Mouse (Mus musculus) left cerebral cortex, postnatal 36 days (tissue): ENCODE results near the gene Manba. TPM values are rescaled to one million over a fixed set of nuclear protein-coding genes. Genes with fewer than 3 reads are reported as not detected.

Experiments used
- DNase-seq, 2 experiments: peaks; one replicate each; pipeline ENCODE4 v3.0.0; 2021 to 2022; ENCODE audit warnings: low spot score in 2 of 2, mixed read lengths in 1 of 2
- intact Hi-C: fragments of 180-260 bp; cut with DNase I; formaldehyde crosslinking; loops from one replicate; pipeline ENCODE4 v1.15.1; 2025
- total RNA-seq, 2 experiments: library from RNA; stranded (reverse); gene quantifications; 2 replicates each; pipeline ENCODE4 v1.2.3; 2021

Manba gene
- total RNA-seq, 2 experiments from 2014 or later: 7.2 to 9.9 TPM

GRCm38 (mm10) chr3:135571540-135571939, 86.1 kb downstream of the Manba start:
- DNase-seq: no peak
- intact Hi-C loops: no loop called here

GRCm38 (mm10) chr3:135573051-135573450, 87.6 kb downstream of the Manba start:
- intact Hi-C loops: no loop called here
- no peak for DNase-seq

GRCm38 (mm10) chr3:135575126-135575525, 89.7 kb downstream of the Manba start:
- intact Hi-C loops: no loop called here
- DNase-seq: no peak

GRCm38 (mm10) chr3:135578588-135579140, 93.3 kb downstream of the Manba start:
- no peak for DNase-seq
- intact Hi-C loops: no loop called here

- DNase-seq: no peak
- intact Hi-C loops: no loop called here
These were observed 93.8 kb downstream of the Manba start for GRCm38 (mm10) chr3:135579179-135579578.

- DNase-seq: no peak
- intact Hi-C loops: loop anchor here (5.0 kb wide), 1 partner anchor 178 kb away; no protein-coding TSS in a partner anchor
These were observed 95.2 kb downstream of the Manba start for GRCm38 (mm10) chr3:135580439-135581275.

GRCm38 (mm10) chr3:135581606-135582117, 96.3 kb downstream of the Manba start:
- intact Hi-C loops: loop anchor here (5.0 kb wide), 1 partner anchor 179 kb away; no protein-coding TSS in a partner anchor
- DNase-seq: no peak

- intact Hi-C loops: loop anchor here (5.0 kb wide), 1 partner anchor 180 kb away; no protein-coding TSS in a partner anchor
- no peak for DNase-seq
These were observed 96.8 kb downstream of the Manba start for GRCm38 (mm10) chr3:135582246-135582645.

GRCm38 (mm10) chr3:135585482-135585881, 100.1 kb downstream of the Manba start:
- no peak for DNase-seq
- intact Hi-C loops: no loop called here

GRCm38 (mm10) chr3:135586060-135586459, 100.6 kb downstream of the Manba start:
- no peak for DNase-seq
- intact Hi-C loops: no loop called here

- intact Hi-C loops: no loop called here
- peak in 1 of 2 experiments; percentile 28 for DNase-seq
These were observed 101.1 kb downstream of the Manba start for GRCm38 (mm10) chr3:135586471-135586880.

- DNase-seq: no peak
- intact Hi-C loops: no loop called here
These were observed 105.1 kb downstream of the Manba start for GRCm38 (mm10) chr3:135590471-135590870.

GRCm38 (mm10) chr3:135591376-135591775, 106.0 kb downstream of the Manba start:
- no peak for DNase-seq
- intact Hi-C loops: no loop called here

GRCm38 (mm10) chr3:135592011-135592410, 106.6 kb downstream of the Manba start:
- DNase-seq: no peak
- intact Hi-C loops: no loop called here

GRCm38 (mm10) chr3:135594238-135594917, 109.0 kb downstream of the Manba start:
- no peak for DNase-seq
- intact Hi-C loops: no loop called here

- intact Hi-C loops: no loop called here
- DNase-seq: no peak
These were observed 111.6 kb downstream of the Manba start for GRCm38 (mm10) chr3:135597014-135597413.

GRCm38 (mm10) chr3:135598355-135598754, 112.9 kb downstream of the Manba start:
- intact Hi-C loops: no loop called here
- no peak for DNase-seq

- intact Hi-C loops: no loop called here
- DNase-seq: no peak
These were observed 117.3 kb downstream of the Manba start for GRCm38 (mm10) chr3:135602731-135603130.

GRCm38 (mm10) chr3:135604626-135605417, 119.4 kb downstream of the Manba start:
- intact Hi-C loops: no loop called here
- no peak for DNase-seq
